ENCODE assay signal across 27 mouse cellular contexts in the genomic region with DNA sequence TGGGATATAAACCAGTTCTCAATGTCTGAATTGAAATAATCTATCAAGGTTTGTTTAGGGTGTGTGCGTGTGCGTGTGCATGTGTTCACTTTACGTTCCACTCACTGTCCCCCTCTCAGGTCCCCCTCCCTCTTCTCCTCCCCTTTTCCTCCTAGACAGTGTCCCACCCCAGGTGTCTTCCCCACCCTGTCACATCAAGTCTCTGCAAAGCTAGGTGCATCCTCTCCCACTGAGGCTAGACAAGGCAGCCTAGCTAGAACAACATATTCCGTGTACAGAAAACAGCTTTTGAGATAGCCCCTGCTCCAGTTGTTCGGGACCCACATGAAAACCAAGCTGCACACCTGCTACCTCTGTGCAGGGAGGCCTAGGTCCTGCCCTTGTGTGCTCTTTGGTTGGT.
"Had no signal": no experiment of that assay in that cellular context is flagged by ENCODE, and none has a peak within 500 bp of the region (broad histone marks: within the 10 kb centered on the region; RNA-seq: fewer than 3 reads in every experiment).

No protein-coding gene starts in this region.

- H3K4me2 ChIP-seq: heart, embryonic 13.5 days; heart, embryonic 15.5 days; hindbrain, embryonic 12.5 days; hindbrain, embryonic 14.5 days; intestine, embryonic 15.5 days; limb, embryonic 12.5 days; liver, embryonic 11.5 days had no signal

- ATAC-seq: hindbrain, embryonic 16.5 days; inflammation-experienced regulatory T-cells, adult 6 months; intestine, embryonic 15.5 days; intestine, postnatal 0 days had no signal

- H3K9ac ChIP-seq: heart, embryonic 13.5 days; heart, embryonic 15.5 days; hindbrain, embryonic 12.5 days; hindbrain, embryonic 14.5 days; intestine, embryonic 15.5 days; limb, embryonic 12.5 days had no signal

- H3K27me3 ChIP-seq: heart, embryonic 13.5 days; heart, embryonic 15.5 days; hindbrain, embryonic 12.5 days; intestine, embryonic 15.5 days; limb, embryonic 12.5 days had no signal

- H3K4me1 ChIP-seq: heart, embryonic 10.5 days; heart, embryonic 13.5 days; heart, embryonic 15.5 days; hindbrain, embryonic 10.5 days; hindbrain, embryonic 12.5 days; intestine, embryonic 15.5 days; limb, embryonic 10.5 days; limb, embryonic 12.5 days had no signal

- H3K4me3 ChIP-seq: gastrocnemius, adult 2 months; heart, embryonic 10.5 days; heart, embryonic 13.5 days; heart, embryonic 15.5 days; hindbrain, embryonic 10.5 days; hindbrain, embryonic 12.5 days; intestine, embryonic 15.5 days; layer of hippocampus, adult 2 months; left cerebral cortex, adult 2 months; limb, embryonic 10.5 days; limb, embryonic 12.5 days had no signal

- H3K27ac ChIP-seq: gastrocnemius, adult 2 months; heart, embryonic 10.5 days; heart, embryonic 13.5 days; heart, embryonic 15.5 days; hindbrain, embryonic 10.5 days; hindbrain, embryonic 12.5 days; hindbrain, embryonic 14.5 days; intestine, embryonic 15.5 days; left cerebral cortex, adult 2 months; limb, embryonic 10.5 days; limb, embryonic 12.5 days had no signal

- H3K9me3 ChIP-seq: heart, embryonic 10.5 days; heart, embryonic 13.5 days; heart, embryonic 15.5 days; hindbrain, embryonic 10.5 days; hindbrain, embryonic 12.5 days; intestine, embryonic 15.5 days; limb, embryonic 10.5 days; limb, embryonic 12.5 days had no signal

- DNase-seq: gastrocnemius, adult 2 months; gastrocnemius, postnatal 10 days; gastrocnemius, postnatal 25 days; heart, adult 18-20 months; heart, postnatal 10 days; heart, postnatal 4 days; kidney, adult 18-20 months; kidney, adult 8-10 months; kidney, postnatal 10 days; kidney, postnatal 25 days; kidney, postnatal 4 days; liver had no signal
